Mouse (Mus musculus): ENCODE measurements around the gene Ltbp3. TPM values are rescaled to one million over a fixed set of nuclear protein-coding genes. Genes with fewer than 3 reads are reported as not detected.

Ltbp3 gene
- polyA plus RNA-seq, 1 experiment = 136 TPM

GRCm38 (mm10) chr19:5767271-5767670 is 26.6 kb downstream of the Ltbp3 start:
- Histone ChIP-seq H3K4me3 (ENCODE audit: insufficient read depth, low read length) (no peak overlapping the region), H3K27ac (ENCODE audit: insufficient read depth, low read length) (no peak overlapping the region), H3K4me1 (ENCODE audit: control insufficient read depth, insufficient read depth, low read length) (no peaks in the 10 kb centered on the region)
- TF ChIP-seq POLR2A (IDR thresholded peaks at IDR 0.05; ENCODE audit: low read depth, low read length) = no peak
- no peak for TF ChIP-seq CTCF (IDR thresholded peaks at IDR 0.05; ENCODE audit: borderline replicate concordance, insufficient read depth, low read length)

GRCm38 (mm10) chr19:5770311-5770710 is 29.6 kb downstream of the Ltbp3 start:
- no peak for TF ChIP-seq CTCF (IDR thresholded peaks at IDR 0.05; ENCODE audit: borderline replicate concordance, insufficient read depth, low read length)
- no peak for TF ChIP-seq POLR2A (IDR thresholded peaks at IDR 0.05; ENCODE audit: low read depth, low read length)
- H3K4me3 ChIP-seq (ENCODE audit: insufficient read depth, low read length) = peak overlapping the region; percentile 80
- no peaks in the 10 kb centered on the region for H3K4me1 ChIP-seq (ENCODE audit: control insufficient read depth, insufficient read depth, low read length)
- peak overlapping the region; percentile 78; the same call in 1 of the 2 replicates for H3K27ac ChIP-seq (ENCODE audit: insufficient read depth, low read length)

GRCm38 (mm10) chr19:5770925-5771860 is 30.5 kb downstream of the Ltbp3 start, which contains the start of gene Scyl1:
Gene Scyl1 (minus strand): TSS chr19:5771419.
- TF ChIP-seq POLR2A (IDR thresholded peaks at IDR 0.05; ENCODE audit: low read depth, low read length) (peak; percentile 39; the same call in 1 of the 2 replicates), CTCF (IDR thresholded peaks at IDR 0.05; ENCODE audit: borderline replicate concordance, insufficient read depth, low read length) (no peak)
- Histone ChIP-seq H3K27ac (ENCODE audit: insufficient read depth, low read length) (peak within 1 kb of the TSS; percentile 78), H3K4me1 (ENCODE audit: control insufficient read depth, insufficient read depth, low read length) (no peaks in the 10 kb centered on the region), H3K4me3 (ENCODE audit: insufficient read depth, low read length) (peak within 1 kb of the TSS; percentile 80)

GRCm38 (mm10) chr19:5777387-5778032 is 36.8 kb downstream of the Ltbp3 start:
- TF ChIP-seq CTCF (IDR thresholded peaks at IDR 0.05; ENCODE audit: borderline replicate concordance, insufficient read depth, low read length) = no peak
- no peak for TF ChIP-seq POLR2A (IDR thresholded peaks at IDR 0.05; ENCODE audit: low read depth, low read length)
- H3K4me1 ChIP-seq (ENCODE audit: control insufficient read depth, insufficient read depth, low read length) = no peaks in the 10 kb centered on the region
- H3K4me3 ChIP-seq (ENCODE audit: insufficient read depth, low read length) = no peak overlapping the region
- H3K27ac ChIP-seq (ENCODE audit: insufficient read depth, low read length) = no peak overlapping the region

GRCm38 (mm10) chr19:5778312-5778711 is 37.6 kb downstream of the Ltbp3 start:
- Histone ChIP-seq H3K27ac (ENCODE audit: insufficient read depth, low read length) (no peak overlapping the region), H3K4me1 (ENCODE audit: control insufficient read depth, insufficient read depth, low read length) (no peaks in the 10 kb centered on the region), H3K4me3 (ENCODE audit: insufficient read depth, low read length) (no peak overlapping the region)
- TF ChIP-seq CTCF (IDR thresholded peaks at IDR 0.05; ENCODE audit: borderline replicate concordance, insufficient read depth, low read length) (no peak), POLR2A (IDR thresholded peaks at IDR 0.05; ENCODE audit: low read depth, low read length) (no peak)

- H3K4me1 ChIP-seq (ENCODE audit: control insufficient read depth, insufficient read depth, low read length) = no peaks in the 10 kb centered on the region
- H3K4me3 ChIP-seq (ENCODE audit: insufficient read depth, low read length) = no peak overlapping the region
- no peak overlapping the region for H3K27ac ChIP-seq (ENCODE audit: insufficient read depth, low read length)
- no peak for TF ChIP-seq POLR2A (IDR thresholded peaks at IDR 0.05; ENCODE audit: low read depth, low read length)
- TF ChIP-seq CTCF (IDR thresholded peaks at IDR 0.05; ENCODE audit: borderline replicate concordance, insufficient read depth, low read length) = 0 out of 2 replicates have a peak, but pooled peaks have one; percentile 10
Measured at GRCm38 (mm10) chr19:5780203-5780602, 39.5 kb downstream of the Ltbp3 start.

GRCm38 (mm10) chr19:5781532-5781931 is 40.8 kb downstream of the Ltbp3 start:
- TF ChIP-seq CTCF (IDR thresholded peaks at IDR 0.05; ENCODE audit: borderline replicate concordance, insufficient read depth, low read length) (no peak), POLR2A (IDR thresholded peaks at IDR 0.05; ENCODE audit: low read depth, low read length) (no peak)
- Histone ChIP-seq H3K4me1 (ENCODE audit: control insufficient read depth, insufficient read depth, low read length) (no peaks in the 10 kb centered on the region), H3K4me3 (ENCODE audit: insufficient read depth, low read length) (no peak overlapping the region), H3K27ac (ENCODE audit: insufficient read depth, low read length) (no peak overlapping the region)

GRCm38 (mm10) chr19:5782121-5782520 is 41.4 kb downstream of the Ltbp3 start:
- Histone ChIP-seq H3K4me3 (ENCODE audit: insufficient read depth, low read length) (no peak overlapping the region), H3K4me1 (ENCODE audit: control insufficient read depth, insufficient read depth, low read length) (no peaks in the 10 kb centered on the region), H3K27ac (ENCODE audit: insufficient read depth, low read length) (no peak overlapping the region)
- no peak for TF ChIP-seq POLR2A (IDR thresholded peaks at IDR 0.05; ENCODE audit: low read depth, low read length)
- TF ChIP-seq CTCF (IDR thresholded peaks at IDR 0.05; ENCODE audit: borderline replicate concordance, insufficient read depth, low read length) = no peak

GRCm38 (mm10) chr19:5784958-5785577 is 44.4 kb downstream of the Ltbp3 start:
- Histone ChIP-seq H3K4me1 (ENCODE audit: control insufficient read depth, insufficient read depth, low read length) (peaks cover 5% of the 10 kb centered on the region; the same call in 1 of the 2 replicates), H3K4me3 (ENCODE audit: insufficient read depth, low read length) (no peak overlapping the region), H3K27ac (ENCODE audit: insufficient read depth, low read length) (no peak overlapping the region)
- TF ChIP-seq POLR2A (IDR thresholded peaks at IDR 0.05; ENCODE audit: low read depth, low read length) = no peak

Data from embryonic fibroblast, embryonic 13.5 days (primary cell).